Mouse (Mus musculus) lung, embryonic 15.5 days (tissue): Measurements from ENCODE around the gene Ctnnbl1. TPM values are rescaled to one million over a fixed set of nuclear protein-coding genes. Genes with fewer than 3 reads are reported as not detected.

Source experiments
- ATAC-seq: fragments of 200-750 bp; cut with Nextera tagmentation; 2 replicates; pipeline ENCODE4 v1.8.0; 2017; ENCODE audit warnings: moderate number of reproducible peaks, borderline replicate concordance; ENCODE audit not compliant: low FRiP score, low TSS enrichment; ENCODE audit errors: extremely low read depth
- H3K27ac ChIP-seq: fragments of 300-500 bp; sonication (generic); 2 replicates; pipeline ENCODE4 v1.5.1; 2015; ENCODE audit warnings: moderate library complexity, mild to moderate bottlenecking, inconsistent platforms
- H3K27me3 ChIP-seq: fragments of 300-500 bp; sonication (generic); 2 replicates; pipeline ENCODE4 v1.6.1; 2015; ENCODE audit warnings: inconsistent platforms
- H3K36me3 ChIP-seq: fragments of 300-500 bp; sonication (generic); 2 replicates; pipeline ENCODE4 v1.6.1; 2015; ENCODE audit warnings: inconsistent platforms
- H3K4me1 ChIP-seq: fragments of 300-500 bp; sonication (generic); 2 replicates; pipeline ENCODE4 v1.6.1; 2015; ENCODE audit warnings: inconsistent platforms
- H3K4me2 ChIP-seq: fragments of 300-500 bp; sonication (generic); 2 replicates; pipeline ENCODE4 v1.6.1; 2015; ENCODE audit warnings: inconsistent platforms, mild to moderate bottlenecking, moderate library complexity
- H3K4me3 ChIP-seq: fragments of 300-500 bp; sonication (generic); 2 replicates; pipeline ENCODE4 v1.5.1; 2015; ENCODE audit warnings: mild to moderate bottlenecking, inconsistent platforms
- H3K9ac ChIP-seq: fragments of 300-500 bp; sonication (generic); 2 replicates; pipeline ENCODE4 v1.6.1; 2015; ENCODE audit warnings: inconsistent platforms
- H3K9me3 ChIP-seq: fragments of 300-500 bp; sonication (generic); 2 replicates; pipeline ENCODE4 v1.6.1; 2016; ENCODE audit warnings: inconsistent platforms
- WGBS: fragments of 180-500 bp; shearing (Covaris S2); methylation state at CpG from one replicate; pipeline ENCODE4 v1.1.7; 2015; 5-methylcytosine and 5-hydroxymethylcytosine counted together
- polyA plus RNA-seq: library from polyadenylated mRNA; unstranded; fragments of >200 nt; fragmentation: Nextera tagmentation; extraction: Ambion mirVana; gene quantifications from 2 replicates; pipeline ENCODE4 v1.2.1, GENCODE M21; 2015

Gene Ctnnbl1
- polyA plus RNA-seq, 1 experiment from 2014 or later: 59.9 TPM

- Histone ChIP-seq H3K27me3 (no peaks in the 10 kb centered on the region), H3K9me3 (no peaks in the 10 kb centered on the region), H3K4me1 (no peaks in the 10 kb centered on the region), H3K36me3 (no peaks in the 10 kb centered on the region), H3K9ac (no peak overlapping the region), H3K4me3 (no peak overlapping the region), H3K4me2 (no peak overlapping the region), H3K27ac (peak overlapping the region; percentile 27)
- WGBS: 64% methylated on average over 8 of the region's 8 CpGs
- no peak for ATAC-seq
Measured at GRCm38 (mm10) chr2:157837050-157837449, 99.8 kb downstream of the Ctnnbl1 start.

GRCm38 (mm10) chr2:157838206-157838923, 101.2 kb downstream of the Ctnnbl1 start:
- Histone ChIP-seq H3K9ac (no peak overlapping the region), H3K36me3 (no peaks in the 10 kb centered on the region), H3K27me3 (no peaks in the 10 kb centered on the region), H3K4me3 (no peak overlapping the region), H3K4me2 (no peak overlapping the region), H3K9me3 (no peaks in the 10 kb centered on the region), H3K4me1 (no peaks in the 10 kb centered on the region), H3K27ac (peak overlapping the region; percentile 27)
- no peak for ATAC-seq
- WGBS: 84% methylated on average over 13 of the region's 13 CpGs

GRCm38 (mm10) chr2:157840641-157841078, 103.5 kb downstream of the Ctnnbl1 start:
- Histone ChIP-seq H3K9me3 (no peaks in the 10 kb centered on the region), H3K27me3 (no peaks in the 10 kb centered on the region), H3K9ac (no peak overlapping the region), H3K4me3 (no peak overlapping the region), H3K27ac (no peak overlapping the region), H3K36me3 (no peaks in the 10 kb centered on the region), H3K4me1 (peaks cover 10% of the 10 kb centered on the region; the same call in 1 of the 2 replicates), H3K4me2 (no peak overlapping the region)
- no peak for ATAC-seq

- WGBS: 72% methylated on average over 6 of the region's 6 CpGs
- peaks cover 10% of the 10 kb centered on the region; the same call in 1 of the 2 replicates for H3K4me1 ChIP-seq
- H3K36me3 ChIP-seq: no peaks in the 10 kb centered on the region
- no peaks in the 10 kb centered on the region for H3K9me3 ChIP-seq
- H3K4me2 ChIP-seq: no peak overlapping the region
- H3K9ac ChIP-seq: no peak overlapping the region
- no peak for ATAC-seq
- no peak overlapping the region for H3K4me3 ChIP-seq
- no peaks in the 10 kb centered on the region for H3K27me3 ChIP-seq
- H3K27ac ChIP-seq: no peak overlapping the region
Measured at GRCm38 (mm10) chr2:157841121-157841520, 103.9 kb downstream of the Ctnnbl1 start.

- peak; percentile 55; the same call in 1 of the 2 replicates for ATAC-seq
- 44% methylated on average over 2 of the region's 2 CpGs for WGBS
- Histone ChIP-seq H3K27me3 (no peaks in the 10 kb centered on the region), H3K9me3 (no peaks in the 10 kb centered on the region), H3K4me2 (no peak overlapping the region), H3K36me3 (no peaks in the 10 kb centered on the region), H3K27ac (no peak overlapping the region), H3K4me1 (peaks cover 10% of the 10 kb centered on the region; the same call in 1 of the 2 replicates), H3K4me3 (no peak overlapping the region), H3K9ac (no peak overlapping the region)
Measured at GRCm38 (mm10) chr2:157844746-157845145, 107.5 kb downstream of the Ctnnbl1 start.

- Histone ChIP-seq H3K27ac (no peak overlapping the region), H3K4me3 (no peak overlapping the region), H3K36me3 (no peaks in the 10 kb centered on the region), H3K27me3 (no peaks in the 10 kb centered on the region), H3K9me3 (no peaks in the 10 kb centered on the region), H3K4me1 (peaks cover 10% of the 10 kb centered on the region; the same call in 1 of the 2 replicates), H3K9ac (no peak overlapping the region), H3K4me2 (no peak overlapping the region)
- ATAC-seq: no peak
- WGBS: 86% methylated on average over 5 of the region's 5 CpGs
Measured at GRCm38 (mm10) chr2:157845831-157846230, 108.6 kb downstream of the Ctnnbl1 start.

- Histone ChIP-seq H3K27me3 (no peaks in the 10 kb centered on the region), H3K27ac (no peak overlapping the region), H3K9ac (no peak overlapping the region), H3K4me2 (no peak overlapping the region), H3K4me1 (0 out of 2 replicates have a peak, but pooled peaks cover 7% of the 10 kb centered on the region), H3K36me3 (no peaks in the 10 kb centered on the region), H3K9me3 (no peaks in the 10 kb centered on the region), H3K4me3 (no peak overlapping the region)
- 80% methylated on average over 3 of the region's 3 CpGs for WGBS
- ATAC-seq: no peak
Measured at GRCm38 (mm10) chr2:157853135-157853534, 115.9 kb downstream of the Ctnnbl1 start.

GRCm38 (mm10) chr2:157855814-157856213, 118.6 kb downstream of the Ctnnbl1 start:
- ATAC-seq: no peak
- no peaks in the 10 kb centered on the region for H3K36me3 ChIP-seq
- WGBS: 84% methylated on average over 6 of the region's 6 CpGs

GRCm38 (mm10) chr2:157857496-157857895, 120.3 kb downstream of the Ctnnbl1 start:
- H3K27ac ChIP-seq: no peak overlapping the region
- no peaks in the 10 kb centered on the region for H3K36me3 ChIP-seq
- H3K4me3 ChIP-seq: no peak overlapping the region
- 80% methylated on average over 3 of the region's 3 CpGs for WGBS
- no peak overlapping the region for H3K9ac ChIP-seq
- no peaks in the 10 kb centered on the region for H3K27me3 ChIP-seq
- H3K9me3 ChIP-seq: no peaks in the 10 kb centered on the region
- H3K4me2 ChIP-seq: no peak overlapping the region
- 0 out of 2 replicates have a peak, but pooled peaks cover 2% of the 10 kb centered on the region for H3K4me1 ChIP-seq
- ATAC-seq: no peak

More at GRCm38 (mm10) chr2:157855814-157856213, 118.6 kb downstream of the Ctnnbl1 start:
- Histone ChIP-seq H3K4me2 (no peak overlapping the region), H3K27ac (no peak overlapping the region), H3K9ac (no peak overlapping the region), H3K4me3 (no peak overlapping the region), H3K9me3 (no peaks in the 10 kb centered on the region), H3K27me3 (no peaks in the 10 kb centered on the region), H3K4me1 (0 out of 2 replicates have a peak, but pooled peaks cover 7% of the 10 kb centered on the region)

- no peak overlapping the region for H3K27ac ChIP-seq
- H3K9me3 ChIP-seq: no peaks in the 10 kb centered on the region
- ATAC-seq: no peak
- no peaks in the 10 kb centered on the region for H3K4me1 ChIP-seq
- no peak overlapping the region for H3K4me3 ChIP-seq
- no peak overlapping the region for H3K9ac ChIP-seq
- WGBS: 71% methylated on average over 7 of the region's 7 CpGs
- H3K36me3 ChIP-seq: no peaks in the 10 kb centered on the region
- no peak overlapping the region for H3K4me2 ChIP-seq
- no peaks in the 10 kb centered on the region for H3K27me3 ChIP-seq
Measured at GRCm38 (mm10) chr2:157858317-157858716, 121.1 kb downstream of the Ctnnbl1 start.

GRCm38 (mm10) chr2:157859046-157859701, 122.0 kb downstream of the Ctnnbl1 start:
- no peaks in the 10 kb centered on the region for H3K27me3 ChIP-seq
- no peaks in the 10 kb centered on the region for H3K4me1 ChIP-seq
- H3K4me3 ChIP-seq: no peak overlapping the region
- no peaks in the 10 kb centered on the region for H3K9me3 ChIP-seq
- H3K36me3 ChIP-seq: no peaks in the 10 kb centered on the region
- ATAC-seq: no peak
- no peak overlapping the region for H3K9ac ChIP-seq
- 84% methylated on average over 8 of the region's 8 CpGs for WGBS
- no peak overlapping the region for H3K4me2 ChIP-seq
- H3K27ac ChIP-seq: no peak overlapping the region

GRCm38 (mm10) chr2:157861273-157861944, 124.2 kb downstream of the Ctnnbl1 start:
- no peaks in the 10 kb centered on the region for H3K36me3 ChIP-seq
- H3K27ac ChIP-seq: no peak overlapping the region
- 54% methylated on average over 10 of the region's 10 CpGs for WGBS
- no peaks in the 10 kb centered on the region for H3K4me1 ChIP-seq
- H3K9me3 ChIP-seq: no peaks in the 10 kb centered on the region
- H3K27me3 ChIP-seq: no peaks in the 10 kb centered on the region
- no peak for ATAC-seq
- no peak overlapping the region for H3K9ac ChIP-seq
- H3K4me2 ChIP-seq: no peak overlapping the region
- no peak overlapping the region for H3K4me3 ChIP-seq
